Mouse (Mus musculus): ENCODE data around the gene 6430628N08Rik. TPM values are rescaled to one million over a fixed set of nuclear protein-coding genes. Genes with fewer than 3 reads are reported as not detected.

The 6430628N08Rik gene
- polyA plus RNA-seq, 1 experiment, result not detected

DNA sequence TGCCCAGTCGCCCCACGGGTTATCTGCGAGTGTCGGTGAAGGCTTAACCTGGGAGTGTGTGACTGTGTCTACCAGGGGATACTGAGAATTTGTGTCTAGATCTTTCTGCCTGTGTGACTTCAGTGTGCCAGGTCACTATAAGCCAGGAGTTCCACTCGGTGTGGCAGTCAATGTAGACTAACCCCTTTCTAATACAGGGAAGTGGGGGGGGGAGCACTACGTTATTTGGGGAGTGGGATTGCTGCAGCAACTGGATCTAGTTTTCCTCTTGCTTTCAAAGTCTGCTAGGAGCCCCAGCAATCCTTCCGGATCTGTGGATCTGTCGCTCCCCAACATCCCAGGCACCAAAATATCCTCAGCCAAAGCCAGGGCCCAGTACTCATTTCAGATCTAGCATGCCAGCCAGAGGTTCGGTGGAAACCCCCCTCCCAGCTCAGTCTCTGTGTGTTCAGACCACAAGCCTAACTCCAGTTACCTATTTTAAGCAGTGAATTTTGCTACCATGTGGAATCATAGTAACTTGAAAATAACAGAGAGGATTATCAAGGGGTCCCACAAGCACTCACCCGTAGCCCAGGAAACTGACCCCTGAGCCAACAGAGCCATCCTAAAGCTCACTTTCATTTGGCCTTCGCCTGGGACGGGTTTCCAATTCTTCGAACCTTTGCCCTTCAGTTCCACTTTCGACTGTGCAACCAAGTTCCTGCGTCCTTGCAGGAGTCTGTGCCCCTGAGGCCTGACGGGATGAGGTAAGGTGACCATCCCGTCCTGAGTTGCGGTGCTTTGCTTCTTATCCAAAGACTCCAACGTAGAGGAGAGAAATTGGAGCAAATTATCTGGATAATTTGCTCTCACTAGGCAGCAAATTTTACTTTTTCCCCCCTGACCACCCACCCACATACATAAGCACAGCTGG is 46.9 kb downstream of the 6430628N08Rik start:
- H3K27ac ChIP-seq (ENCODE audit: control insufficient read depth, insufficient read depth, low read depth, low read length, poor library complexity), result no peak overlapping the region
- 6% methylated on average over 19 of the region's 19 CpGs for WGBS
- no peaks in the 10 kb centered on the region for H3K4me1 ChIP-seq (ENCODE audit: control insufficient read depth, insufficient read depth, low read length)
- TF ChIP-seq POLR2A (IDR thresholded peaks at IDR 0.05; ENCODE audit: borderline replicate concordance, control insufficient read depth, low read depth, low read length) (no peak), CTCF (IDR thresholded peaks at IDR 0.05; ENCODE audit: control insufficient read depth, insufficient read depth, low read length) (no peak)
- H3K4me3 ChIP-seq (replicated peaks; ENCODE audit: control insufficient read depth, low read depth, low read length), result no peak overlapping the region

DNA sequence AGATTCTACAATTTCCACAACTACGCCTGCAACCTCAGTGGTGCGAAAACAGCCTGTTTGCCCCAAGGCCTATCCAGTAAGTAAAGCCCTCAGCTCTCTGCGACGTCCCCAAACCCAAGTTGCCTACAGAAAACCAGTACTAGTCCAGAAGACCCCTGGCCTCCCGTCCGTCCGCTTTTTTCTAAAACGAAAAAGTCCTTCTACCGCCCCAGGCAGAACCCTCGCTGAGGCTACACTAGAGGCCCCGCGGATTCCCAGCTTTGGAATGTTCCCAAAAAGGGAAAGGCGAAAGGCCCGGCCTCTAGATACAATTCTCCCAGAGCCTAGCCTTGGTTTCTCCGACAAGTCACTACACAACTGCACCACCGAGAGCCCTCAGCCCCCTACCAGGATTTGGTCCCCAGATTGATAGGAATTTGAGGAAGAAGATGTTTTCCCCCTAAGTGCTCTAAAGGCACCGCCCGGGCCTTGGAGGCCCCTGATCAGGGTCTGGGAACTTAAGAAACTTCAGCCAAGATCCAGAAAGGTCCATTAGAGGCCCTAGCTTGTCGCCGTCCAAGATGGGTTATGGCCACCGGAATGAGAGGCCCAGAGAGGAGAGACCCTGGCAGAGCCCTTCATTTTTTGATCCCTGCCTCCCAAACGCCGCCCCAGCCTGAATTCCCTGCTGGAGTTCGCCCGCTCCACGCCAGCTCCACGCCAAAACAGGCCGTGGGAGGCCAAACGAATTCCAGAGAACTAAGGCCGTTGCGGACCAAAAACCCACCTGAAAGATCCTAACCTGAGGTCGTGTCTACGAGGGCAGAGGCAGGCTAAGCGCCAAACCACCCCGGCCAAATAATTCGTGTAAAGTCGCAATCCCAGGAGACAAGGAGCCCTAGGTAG is 48.1 kb downstream of the 6430628N08Rik start:
- H3K27ac ChIP-seq (ENCODE audit: control insufficient read depth, insufficient read depth, low read depth, low read length, poor library complexity), result no peak overlapping the region
- H3K4me1 ChIP-seq (ENCODE audit: control insufficient read depth, insufficient read depth, low read length), result no peaks in the 10 kb centered on the region
- no peak overlapping the region for H3K4me3 ChIP-seq (replicated peaks; ENCODE audit: control insufficient read depth, low read depth, low read length)
- 11% methylated on average over 37 of the region's 37 CpGs for WGBS
- TF ChIP-seq CTCF (IDR thresholded peaks at IDR 0.05; ENCODE audit: control insufficient read depth, insufficient read depth, low read length), result no peak

DNA sequence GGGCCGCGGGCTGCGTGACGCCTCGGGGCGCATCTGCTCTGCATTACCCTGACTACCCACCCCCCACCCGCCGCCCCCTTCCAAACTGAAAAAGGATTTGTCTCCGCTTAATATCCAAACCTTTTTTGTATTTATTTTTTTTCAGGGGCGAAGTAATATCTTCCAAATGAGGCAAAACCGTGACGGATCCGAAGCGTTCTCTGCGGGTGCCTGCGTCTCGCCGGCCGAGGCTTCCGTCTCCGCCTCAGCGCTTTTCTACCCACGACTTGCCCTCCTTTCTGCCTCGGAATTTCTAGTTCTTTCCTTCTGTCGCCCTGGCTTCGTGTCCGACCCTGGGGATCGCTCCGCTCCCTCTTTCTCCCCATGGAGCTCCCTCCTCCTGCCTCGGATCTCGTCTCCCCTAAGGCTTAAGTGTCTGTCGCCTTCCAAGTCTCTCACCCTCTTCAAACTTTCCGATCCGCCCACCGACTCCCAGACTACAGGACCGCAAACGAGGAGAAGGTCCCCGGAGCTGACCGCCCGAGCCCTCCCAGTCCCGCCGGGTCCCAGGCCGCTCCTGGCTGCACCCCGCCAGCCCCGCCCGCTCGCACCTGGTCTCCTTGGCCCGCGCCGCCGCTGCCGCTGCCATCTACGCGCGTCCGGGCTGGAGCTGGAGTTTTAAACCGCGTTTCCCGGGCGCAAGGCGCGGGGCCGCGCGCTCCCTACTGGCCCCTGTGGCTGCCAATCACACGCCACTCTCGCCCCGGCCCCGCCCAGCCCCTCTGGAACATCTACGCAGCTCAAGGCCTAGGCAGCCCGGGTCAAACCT is 49.0 kb downstream of the 6430628N08Rik start, which contains the start of gene Dmbx1:
Gene Dmbx1, minus strand, starts transcription at position 632 of the 808 bp plus-strand sequence.
- 1% methylated on average over 71 of the region's 71 CpGs for WGBS
- TF ChIP-seq CTCF (IDR thresholded peaks at IDR 0.05; ENCODE audit: control insufficient read depth, insufficient read depth, low read length) (no peak), POLR2A (IDR thresholded peaks at IDR 0.05; ENCODE audit: borderline replicate concordance, control insufficient read depth, low read depth, low read length) (no peak)
- Histone ChIP-seq H3K4me3 (replicated peaks; ENCODE audit: control insufficient read depth, low read depth, low read length) (no peak within 1 kb of the TSS), H3K27ac (ENCODE audit: control insufficient read depth, insufficient read depth, low read depth, low read length, poor library complexity) (no peak within 1 kb of the TSS), H3K4me1 (ENCODE audit: control insufficient read depth, insufficient read depth, low read length) (no peaks in the 10 kb centered on the region)

DNA sequence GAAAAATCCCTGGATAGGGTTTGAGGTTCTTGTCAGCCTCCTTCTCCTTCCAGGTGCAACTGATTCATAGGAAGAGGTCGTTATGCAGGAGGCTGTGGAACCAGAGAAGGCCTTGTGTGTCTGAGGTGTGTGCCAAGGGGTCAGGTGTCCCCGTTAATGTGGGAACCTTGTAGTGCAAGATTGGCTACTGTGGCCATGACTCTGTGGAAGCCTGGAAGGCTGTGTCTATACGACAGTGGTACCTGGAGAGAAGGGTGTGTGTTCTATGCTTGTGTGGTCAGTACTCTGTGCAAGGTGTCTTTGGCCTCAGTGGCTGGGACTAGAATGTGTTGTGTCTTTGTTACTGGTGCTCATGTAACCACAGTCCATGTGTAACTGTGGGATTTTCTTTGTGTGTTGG is 50.2 kb downstream of the 6430628N08Rik start:
- Histone ChIP-seq H3K4me3 (replicated peaks; ENCODE audit: control insufficient read depth, low read depth, low read length) (no peak overlapping the region), H3K27ac (ENCODE audit: control insufficient read depth, insufficient read depth, low read depth, low read length, poor library complexity) (no peak overlapping the region), H3K4me1 (ENCODE audit: control insufficient read depth, insufficient read depth, low read length) (no peaks in the 10 kb centered on the region)
- 11% methylated on average over 3 of the region's 3 CpGs for WGBS
- TF ChIP-seq CTCF (IDR thresholded peaks at IDR 0.05; ENCODE audit: control insufficient read depth, insufficient read depth, low read length) (no peak), POLR2A (IDR thresholded peaks at IDR 0.05; ENCODE audit: borderline replicate concordance, control insufficient read depth, low read depth, low read length) (no peak)

DNA sequence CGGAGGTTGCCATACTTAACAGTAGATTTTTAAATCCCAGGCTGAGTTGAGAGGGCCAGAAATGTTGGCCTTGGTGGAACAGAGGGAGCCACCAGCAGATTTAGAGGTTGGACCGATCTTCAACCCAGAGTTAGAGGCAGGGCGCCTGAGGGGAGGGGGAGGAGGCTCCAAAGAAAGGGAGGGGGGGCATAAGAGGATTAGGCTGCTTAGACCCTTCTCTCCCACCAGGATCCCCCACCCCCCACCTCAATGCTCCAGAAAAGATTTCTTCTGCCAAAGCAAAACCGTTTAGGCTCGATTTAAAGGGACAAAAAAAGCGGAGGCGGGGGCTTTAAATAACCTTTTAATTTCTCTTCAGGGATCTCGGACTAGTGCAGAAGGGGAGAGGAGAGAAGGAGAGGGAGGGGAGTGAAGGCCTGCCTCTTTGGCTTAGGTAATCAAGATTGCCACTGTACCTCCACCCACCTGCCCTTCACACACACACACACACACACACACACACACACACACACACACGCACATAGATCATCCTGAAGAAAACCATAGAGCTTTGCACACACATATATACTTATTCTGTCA is 50.9 kb downstream of the 6430628N08Rik start:
- TF ChIP-seq POLR2A (IDR thresholded peaks at IDR 0.05; ENCODE audit: borderline replicate concordance, control insufficient read depth, low read depth, low read length) (no peak), CTCF (IDR thresholded peaks at IDR 0.05; ENCODE audit: control insufficient read depth, insufficient read depth, low read length) (no peak)
- no peak overlapping the region for H3K27ac ChIP-seq (ENCODE audit: control insufficient read depth, insufficient read depth, low read depth, low read length, poor library complexity)
- no peaks in the 10 kb centered on the region for H3K4me1 ChIP-seq (ENCODE audit: control insufficient read depth, insufficient read depth, low read length)
- H3K4me3 ChIP-seq (replicated peaks; ENCODE audit: control insufficient read depth, low read depth, low read length), result no peak overlapping the region
- WGBS, result 44% methylated on average over 9 of the region's 9 CpGs

DNA sequence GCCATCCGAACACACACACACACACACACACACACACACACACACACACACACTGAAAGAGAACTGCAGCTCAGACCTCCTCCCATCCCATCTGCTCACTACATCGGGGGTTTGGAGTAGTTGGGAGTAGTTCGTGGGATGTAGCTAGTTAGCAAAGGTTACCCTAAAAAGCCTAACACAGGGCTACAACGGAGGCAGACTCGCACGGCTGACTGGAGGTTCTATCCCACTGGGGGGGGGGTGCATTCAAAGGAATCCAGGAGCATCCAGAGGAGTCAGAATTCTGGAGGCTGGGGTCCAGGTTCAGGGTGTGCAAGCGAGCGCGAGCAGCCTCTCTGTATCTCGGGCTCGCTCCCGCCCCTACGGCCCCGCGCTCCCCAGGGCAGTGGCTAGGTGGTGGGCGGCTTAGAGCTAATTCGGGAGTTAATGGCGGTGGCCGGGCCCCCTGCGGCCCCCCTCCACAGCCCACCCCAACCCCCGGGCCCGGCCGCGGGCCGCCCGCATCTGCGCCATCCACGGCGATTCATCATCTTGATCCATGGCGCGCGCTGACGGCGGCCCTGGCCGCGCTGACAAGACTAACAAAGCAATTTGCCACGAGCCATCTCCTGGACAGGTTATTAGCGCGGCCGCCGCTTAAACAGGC is 53.3 kb downstream of the 6430628N08Rik start:
- 4% methylated on average over 40 of the region's 41 CpGs for WGBS
- Histone ChIP-seq H3K4me1 (ENCODE audit: control insufficient read depth, insufficient read depth, low read length) (no peaks in the 10 kb centered on the region; the same call in 1 of the 2 replicates), H3K4me3 (replicated peaks; ENCODE audit: control insufficient read depth, low read depth, low read length) (no peak overlapping the region), H3K27ac (ENCODE audit: control insufficient read depth, insufficient read depth, low read depth, low read length, poor library complexity) (no peak overlapping the region)
- no peak for TF ChIP-seq POLR2A (IDR thresholded peaks at IDR 0.05; ENCODE audit: borderline replicate concordance, control insufficient read depth, low read depth, low read length)
- no peak for TF ChIP-seq CTCF (IDR thresholded peaks at IDR 0.05; ENCODE audit: control insufficient read depth, insufficient read depth, low read length)

Other genes starting within 250 kb of the 6430628N08Rik start
- gene Cyp4b1, start 242.9 kb upstream of the 6430628N08Rik start, polyA plus RNA-seq (2011; ENCODE audit: insufficient read depth, insufficient read length, low replicate concordance, missing spikeins), result 5.6 and 12.0 TPM in 2 replicates
- 6.1 and 7.0 TPM in 2 replicates for gene Efcab14, start 152.9 kb upstream of the 6430628N08Rik start, polyA plus RNA-seq (2011; ENCODE audit: insufficient read depth, insufficient read length, low replicate concordance, missing spikeins)
- gene Tex38, start 109.6 kb upstream of the 6430628N08Rik start, polyA plus RNA-seq (2011; ENCODE audit: insufficient read depth, insufficient read length, low replicate concordance, missing spikeins), result not detected in 2 replicates
- 6.4 and 9.2 TPM in 2 replicates for gene Atpaf1, start 105.9 kb upstream of the 6430628N08Rik start, polyA plus RNA-seq (2011; ENCODE audit: insufficient read depth, insufficient read length, low replicate concordance, missing spikeins)
- 14.9 and 26.1 TPM in 2 replicates for gene Mob3c, start 62.6 kb upstream of the 6430628N08Rik start, polyA plus RNA-seq (2011; ENCODE audit: insufficient read depth, insufficient read length, low replicate concordance, missing spikeins)
- 23.7 and 48.7 TPM in 2 replicates for gene Mknk1, start 51.5 kb upstream of the 6430628N08Rik start, polyA plus RNA-seq (2011; ENCODE audit: insufficient read depth, insufficient read length, low replicate concordance, missing spikeins)
- 1.2 TPM in 1 of 2 replicates, not detected in the other for gene Kncn, start 6.3 kb upstream of the 6430628N08Rik start, polyA plus RNA-seq (2011; ENCODE audit: insufficient read depth, insufficient read length, low replicate concordance, missing spikeins)
- not detected in 2 replicates for gene Dmbx1, start 49.3 kb downstream of the 6430628N08Rik start, polyA plus RNA-seq (2011; ENCODE audit: insufficient read depth, insufficient read length, low replicate concordance, missing spikeins)
- 1.3 and 5.1 TPM in 2 replicates for gene Faah, start 127.3 kb downstream of the 6430628N08Rik start, polyA plus RNA-seq (2011; ENCODE audit: insufficient read depth, insufficient read length, low replicate concordance, missing spikeins)
- gene Nsun4, start 163.2 kb downstream of the 6430628N08Rik start, polyA plus RNA-seq (2011; ENCODE audit: insufficient read depth, insufficient read length, low replicate concordance, missing spikeins), result 5.8 and 13.0 TPM in 2 replicates
- 449 and 551 TPM in 2 replicates for gene Uqcrh, start 184.4 kb downstream of the 6430628N08Rik start, polyA plus RNA-seq (2011; ENCODE audit: insufficient read depth, insufficient read length, low replicate concordance, missing spikeins)
- 8.2 and 11.4 TPM in 2 replicates for gene Lrrc41, start 184.6 kb downstream of the 6430628N08Rik start, polyA plus RNA-seq (2011; ENCODE audit: insufficient read depth, insufficient read length, low replicate concordance, missing spikeins)
- 22.4 and 25.9 TPM in 2 replicates for gene Rad54l, start 233.0 kb downstream of the 6430628N08Rik start, polyA plus RNA-seq (2011; ENCODE audit: insufficient read depth, insufficient read length, low replicate concordance, missing spikeins)
- gene Pomgnt1, start 233.2 kb downstream of the 6430628N08Rik start, polyA plus RNA-seq (2011; ENCODE audit: insufficient read depth, insufficient read length, low replicate concordance, missing spikeins), result 6.8 and 14.5 TPM in 2 replicates

Data from bone marrow, adult 2 months (tissue).